Mouse (Mus musculus): ENCODE measurements around the gene Smarcb1. TPM values are rescaled to one million over a fixed set of nuclear protein-coding genes. Genes with fewer than 3 reads are reported as not detected.

The Smarcb1 gene
- polyA plus RNA-seq, 1 experiment: 165 TPM

DNA sequence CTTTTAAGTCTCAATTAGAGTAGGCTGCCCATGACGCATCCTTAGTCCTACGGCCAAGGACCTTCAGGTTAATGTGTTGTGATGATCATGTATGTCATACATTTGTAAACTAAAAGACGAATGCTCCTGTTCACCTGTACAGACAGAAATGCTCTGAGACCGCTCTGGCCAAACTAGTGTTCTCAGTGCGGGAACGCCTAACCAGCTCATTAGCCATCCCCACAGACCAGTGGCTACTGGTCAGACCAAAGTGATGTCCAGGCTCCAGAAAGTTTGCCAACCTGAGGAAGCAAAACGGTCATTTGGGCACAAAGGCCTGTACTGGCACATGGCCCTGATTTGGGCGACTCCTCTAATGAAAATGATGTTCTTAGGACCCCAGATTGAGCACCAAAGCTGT is 36.7 kb downstream of the Smarcb1 start:
- TF ChIP-seq CTCF (IDR thresholded peaks at IDR 0.05; ENCODE audit: borderline replicate concordance, extremely low read depth, insufficient read depth, insufficient read length) (no peak), POLR2A (IDR thresholded peaks at IDR 0.05; ENCODE audit: borderline replicate concordance, extremely low read depth, insufficient read depth, insufficient read length, poor library complexity, severe bottlenecking) (no peak)
- DNase-seq (ENCODE audit: low read depth): no peak

DNA sequence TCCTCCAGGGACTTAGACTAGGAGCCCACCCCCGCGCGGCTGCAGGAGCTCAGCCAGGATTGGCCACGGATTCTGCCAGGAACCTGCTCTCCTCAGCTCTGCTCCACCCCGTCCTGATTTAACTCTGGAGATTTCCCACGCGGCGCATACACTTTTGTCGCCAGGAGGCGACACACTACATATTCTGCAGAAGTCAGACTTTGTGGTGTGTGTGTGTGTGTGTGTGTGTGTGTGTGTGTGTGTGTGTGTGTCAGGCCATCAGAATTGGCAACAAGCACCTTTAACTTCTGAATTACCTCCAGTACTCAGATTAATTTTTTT is 38.2 kb downstream of the Smarcb1 start:
- peak; percentile 89 for DNase-seq (ENCODE audit: low read depth)
- TF ChIP-seq CTCF (IDR thresholded peaks at IDR 0.05; ENCODE audit: borderline replicate concordance, extremely low read depth, insufficient read depth, insufficient read length) (peak; percentile 54; the same call in 1 of the 2 replicates), POLR2A (IDR thresholded peaks at IDR 0.05; ENCODE audit: borderline replicate concordance, extremely low read depth, insufficient read depth, insufficient read length, poor library complexity, severe bottlenecking) (no peak)

DNA sequence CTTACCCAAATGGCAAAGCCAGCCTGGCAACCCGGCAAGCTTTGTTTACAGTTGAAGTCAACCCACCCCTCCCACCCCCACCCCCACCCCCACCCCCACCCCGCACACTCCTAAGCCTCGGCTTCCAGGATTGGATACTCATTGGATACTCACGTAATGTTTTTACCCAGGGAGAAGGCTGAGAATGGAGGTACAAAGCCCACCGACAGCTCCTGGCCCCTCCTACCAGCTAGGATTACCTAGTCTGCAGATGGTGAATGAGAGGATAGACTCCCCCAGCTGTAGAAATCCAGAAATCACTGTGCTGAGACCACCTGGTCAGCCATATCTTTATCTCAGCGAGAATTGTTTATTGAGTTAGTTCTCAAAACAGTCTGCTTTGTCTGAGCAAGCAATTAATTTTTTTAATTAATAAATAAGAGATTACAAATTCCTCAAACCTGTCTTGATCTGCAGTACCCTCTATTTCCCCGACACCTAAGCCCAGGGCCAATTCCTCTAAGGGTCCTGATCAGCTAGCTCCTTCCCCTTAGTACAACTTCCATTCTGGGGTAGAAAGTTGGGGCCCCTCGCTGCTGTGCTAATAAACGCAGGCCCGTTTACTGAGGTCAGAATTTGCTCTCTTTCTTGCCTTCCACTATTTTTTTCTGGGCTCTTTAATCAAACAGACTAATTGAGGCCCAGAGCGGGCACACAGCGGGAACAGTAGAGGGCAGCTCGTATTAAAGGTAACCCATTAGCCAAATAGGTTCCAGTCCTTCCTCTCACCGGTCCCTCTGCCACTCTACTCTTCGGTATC is 38.8 kb downstream of the Smarcb1 start:
- TF ChIP-seq CTCF (IDR thresholded peaks at IDR 0.05; ENCODE audit: borderline replicate concordance, extremely low read depth, insufficient read depth, insufficient read length): no peak
- no peak for TF ChIP-seq POLR2A (IDR thresholded peaks at IDR 0.05; ENCODE audit: borderline replicate concordance, extremely low read depth, insufficient read depth, insufficient read length, poor library complexity, severe bottlenecking)
- peak; percentile 52 for DNase-seq (ENCODE audit: low read depth)

DNA sequence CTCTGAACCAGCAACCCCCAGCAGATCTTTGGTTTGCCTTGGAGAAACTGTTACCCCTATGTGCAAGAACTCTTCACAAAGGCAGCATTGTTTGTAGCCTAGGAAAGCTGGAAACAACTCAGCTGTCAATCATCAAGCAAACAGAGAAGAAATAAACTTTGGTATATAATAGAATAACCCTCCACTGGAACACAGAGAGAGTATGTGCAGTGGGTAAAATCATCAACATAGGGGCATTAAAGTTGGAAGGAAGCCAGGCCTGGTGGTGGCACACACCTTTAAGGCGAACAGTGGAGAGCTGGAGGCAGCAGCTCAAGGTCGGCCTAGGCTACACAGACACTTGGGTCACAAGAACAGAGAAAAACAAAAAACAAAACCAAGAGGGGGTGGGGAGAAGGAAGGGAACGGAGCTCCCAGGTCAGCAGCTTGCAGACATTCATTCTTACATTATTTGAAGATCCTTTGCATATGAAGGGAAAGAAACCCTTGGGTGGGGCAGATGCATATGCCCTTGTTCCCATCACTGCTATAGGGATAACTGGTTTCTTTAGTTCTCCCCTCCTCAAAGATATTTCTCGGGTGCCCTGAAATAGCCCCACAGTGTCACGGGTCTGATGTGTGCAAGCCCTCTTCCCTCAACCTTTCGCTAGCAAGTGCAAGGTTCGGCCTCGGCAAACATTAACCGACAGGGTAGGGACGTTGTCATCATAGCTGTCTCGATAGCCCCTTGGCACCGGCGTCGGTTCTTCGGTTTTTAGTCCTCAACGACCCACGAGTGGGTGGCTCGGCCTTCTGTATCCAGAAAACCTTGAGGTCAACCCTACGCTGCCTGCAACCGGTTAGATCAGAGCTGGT is 39.6 kb downstream of the Smarcb1 start:
- peak; percentile 75 for DNase-seq (ENCODE audit: low read depth)
- TF ChIP-seq CTCF (IDR thresholded peaks at IDR 0.05; ENCODE audit: borderline replicate concordance, extremely low read depth, insufficient read depth, insufficient read length): no peak
- no peak for TF ChIP-seq POLR2A (IDR thresholded peaks at IDR 0.05; ENCODE audit: borderline replicate concordance, extremely low read depth, insufficient read depth, insufficient read length, poor library complexity, severe bottlenecking)

- TF ChIP-seq CTCF (IDR thresholded peaks at IDR 0.05; ENCODE audit: borderline replicate concordance, extremely low read depth, insufficient read depth, insufficient read length) (no peak), POLR2A (IDR thresholded peaks at IDR 0.05; ENCODE audit: borderline replicate concordance, extremely low read depth, insufficient read depth, insufficient read length, poor library complexity, severe bottlenecking) (no peak)
- DNase-seq (ENCODE audit: low read depth): peak; percentile 72
Measured at GRCm38 (mm10) chr10:75880771-75881577, 40.4 kb downstream of the Smarcb1 start.

DNA sequence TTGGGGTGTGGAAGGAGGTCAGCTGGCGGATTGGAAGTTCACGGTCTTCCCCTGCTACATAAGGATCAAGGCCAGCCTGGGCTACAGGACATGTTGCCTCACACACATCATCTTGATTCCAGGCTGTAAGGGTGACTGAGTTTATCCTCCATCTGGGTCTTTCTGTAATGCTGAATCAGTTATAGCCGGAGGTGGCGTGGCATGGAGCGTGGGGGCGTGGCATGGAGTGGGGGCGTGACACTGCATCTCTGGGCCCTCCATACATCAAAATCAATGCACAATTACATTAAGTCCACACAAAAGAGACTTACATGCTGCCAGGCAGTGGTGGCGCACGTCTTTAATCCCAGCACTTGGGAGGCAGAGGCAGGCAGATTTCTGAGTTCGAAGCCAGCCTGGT is 41.1 kb downstream of the Smarcb1 start:
- TF ChIP-seq POLR2A (IDR thresholded peaks at IDR 0.05; ENCODE audit: borderline replicate concordance, extremely low read depth, insufficient read depth, insufficient read length, poor library complexity, severe bottlenecking): no peak
- TF ChIP-seq CTCF (IDR thresholded peaks at IDR 0.05; ENCODE audit: borderline replicate concordance, extremely low read depth, insufficient read depth, insufficient read length): no peak
- DNase-seq (ENCODE audit: low read depth): no peak

- DNase-seq (ENCODE audit: low read depth): no peak
- TF ChIP-seq POLR2A (IDR thresholded peaks at IDR 0.05; ENCODE audit: borderline replicate concordance, extremely low read depth, insufficient read depth, insufficient read length, poor library complexity, severe bottlenecking) (no peak), CTCF (IDR thresholded peaks at IDR 0.05; ENCODE audit: borderline replicate concordance, extremely low read depth, insufficient read depth, insufficient read length) (no peak)
Measured at GRCm38 (mm10) chr10:75878836-75879235, 42.6 kb downstream of the Smarcb1 start.

DNA sequence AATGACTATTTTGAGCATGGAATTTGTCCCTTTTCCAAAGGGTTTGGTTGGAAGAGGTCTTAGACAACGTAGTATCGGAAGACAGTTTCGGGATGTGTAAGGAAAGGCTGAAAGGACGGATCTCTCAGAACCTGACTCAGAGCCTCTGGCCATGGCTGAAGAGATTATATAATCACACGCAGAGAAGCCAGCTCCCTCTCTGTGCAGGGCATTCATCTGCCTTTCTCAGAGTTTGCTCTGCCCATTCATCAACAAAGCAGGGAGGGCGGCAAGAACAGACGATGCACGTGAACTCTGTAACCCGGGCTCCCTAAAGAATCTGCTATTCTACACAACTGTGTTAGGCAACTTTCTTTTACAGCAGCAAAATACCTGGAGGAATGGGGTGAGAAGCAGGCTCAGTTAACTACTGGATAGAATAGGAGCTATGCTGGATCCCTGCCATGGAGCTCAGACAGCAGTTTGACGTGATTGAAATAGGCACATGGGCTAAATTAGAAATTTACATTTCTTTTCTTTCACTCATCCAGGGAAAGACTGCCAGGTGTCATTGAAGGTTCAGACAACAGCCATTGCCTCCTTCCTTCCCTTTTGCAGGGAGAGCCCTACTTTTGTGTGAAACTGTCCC is 47.8 kb downstream of the Smarcb1 start:
- DNase-seq (ENCODE audit: low read depth): peak; percentile 72
- TF ChIP-seq CTCF (IDR thresholded peaks at IDR 0.05; ENCODE audit: borderline replicate concordance, extremely low read depth, insufficient read depth, insufficient read length): no peak
- no peak for TF ChIP-seq POLR2A (IDR thresholded peaks at IDR 0.05; ENCODE audit: borderline replicate concordance, extremely low read depth, insufficient read depth, insufficient read length, poor library complexity, severe bottlenecking)

DNA sequence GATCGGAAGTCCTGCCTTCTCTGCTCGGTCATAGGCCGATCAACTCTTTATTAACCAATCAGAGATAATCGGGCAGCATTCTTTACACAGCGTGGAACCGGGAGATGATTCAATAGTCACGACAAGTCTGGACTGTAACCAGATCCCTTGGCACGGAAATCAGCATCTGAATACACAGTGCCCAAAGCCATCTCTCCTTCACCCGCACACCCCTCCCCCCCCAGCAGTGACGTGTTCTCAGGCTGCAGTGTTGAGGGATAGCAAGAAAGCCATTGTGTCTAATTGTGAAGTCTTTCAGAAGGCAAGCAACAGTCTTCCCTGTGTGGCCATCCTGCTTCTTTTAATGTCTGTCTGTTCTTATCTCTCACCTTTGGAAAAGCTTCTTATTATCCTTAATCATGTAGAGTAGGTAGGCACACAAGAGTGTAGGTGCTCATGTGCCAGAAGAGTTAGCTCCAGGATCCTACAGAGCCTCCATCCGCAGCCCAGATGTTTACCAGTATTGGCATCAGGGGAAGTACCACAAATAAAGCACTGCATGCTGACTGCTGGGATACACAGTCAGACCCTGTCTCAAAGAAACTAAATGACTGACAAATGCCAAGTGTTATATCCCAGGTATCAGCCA is 48.4 kb downstream of the Smarcb1 start:
- TF ChIP-seq CTCF (IDR thresholded peaks at IDR 0.05; ENCODE audit: borderline replicate concordance, extremely low read depth, insufficient read depth, insufficient read length) (no peak), POLR2A (IDR thresholded peaks at IDR 0.05; ENCODE audit: borderline replicate concordance, extremely low read depth, insufficient read depth, insufficient read length, poor library complexity, severe bottlenecking) (no peak)
- peak; percentile 98 for DNase-seq (ENCODE audit: low read depth)

Measured in brain, embryonic 14.5 days (tissue).